Mouse (Mus musculus): ENCODE measurements around the gene Wdr77.
A peak's percentile ranks its signal among the peaks of the same experiment; 100 is the strongest.
"Not testable (repeated sequence)": the region's sequence is repeated elsewhere in the genome, so short reads cannot be mapped to it uniquely, and the experiment has no call there.

The Wdr77 gene

GRCm38 (mm10) chr3:105951348-105951747, 7.8 kb upstream of the Wdr77 start:
- DNase-seq (ENCODE audit: low spot score in 2 of 2) = no peak

- DNase-seq (ENCODE audit: low spot score in 2 of 2) = no peak
These were observed 1.9 kb upstream of the Wdr77 start for GRCm38 (mm10) chr3:105957235-105957634.

- DNase-seq (ENCODE audit: low spot score in 2 of 2) = no peak
These were observed 965 bp upstream of the Wdr77 start for GRCm38 (mm10) chr3:105958204-105958603.

- peak in 1 of 2 experiments; percentile 66 for DNase-seq (ENCODE audit: low spot score in 2 of 2)
These were observed 416 bp downstream of the Wdr77 start for GRCm38 (mm10) chr3:105959585-105959984.

- no peak for DNase-seq (ENCODE audit: low spot score in 2 of 2)
These were observed 830 bp downstream of the Wdr77 start, which contains the start of gene Atp5f1 for GRCm38 (mm10) chr3:105959999-105960398. Gene Atp5f1 (minus strand): TSS chr3:105960099.

GRCm38 (mm10) chr3:105960700-105961099, 1.5 kb downstream of the Wdr77 start:
- DNase-seq (ENCODE audit: low spot score in 2 of 2) = no peak

GRCm38 (mm10) chr3:105971831-105972446, 12.8 kb downstream of the Wdr77 start:
- no peak for DNase-seq (ENCODE audit: low spot score in 2 of 2)

- DNase-seq (ENCODE audit: low spot score in 2 of 2) = no peak
These were observed 14.2 kb downstream of the Wdr77 start, which contains the start of gene Ovgp1 for GRCm38 (mm10) chr3:105973411-105973810. Gene Ovgp1 (plus strand): TSS chr3:105973711.

GRCm38 (mm10) chr3:105974174-105974573, 15.0 kb downstream of the Wdr77 start:
- DNase-seq (ENCODE audit: low spot score in 2 of 2) = no peak

GRCm38 (mm10) chr3:105989611-105990010, 30.4 kb downstream of the Wdr77 start:
- not testable (repeated sequence) for DNase-seq (ENCODE audit: low spot score in 2 of 2)

GRCm38 (mm10) chr3:105991653-105992283, 32.6 kb downstream of the Wdr77 start:
- peak; percentile 34 to 65 for DNase-seq (ENCODE audit: low spot score in 2 of 2)

GRCm38 (mm10) chr3:105994730-105995129, 35.6 kb downstream of the Wdr77 start:
- no peak for DNase-seq (ENCODE audit: low spot score in 2 of 2)

GRCm38 (mm10) chr3:106000707-106001375, 41.7 kb downstream of the Wdr77 start:
- DNase-seq (ENCODE audit: low spot score in 2 of 2) = no peak

- DNase-seq (ENCODE audit: low spot score in 2 of 2) = peak; percentile 54 to 60
These were observed 42.5 kb downstream of the Wdr77 start for GRCm38 (mm10) chr3:106001416-106002370.

GRCm38 (mm10) chr3:106003360-106003759, 44.2 kb downstream of the Wdr77 start:
- not testable (repeated sequence) for DNase-seq (ENCODE audit: low spot score in 2 of 2)

- DNase-seq (ENCODE audit: low spot score in 2 of 2) = no peak
These were observed 55.4 kb downstream of the Wdr77 start, which contains the start of gene Pifo for GRCm38 (mm10) chr3:106014546-106014945. Gene Pifo (minus strand): TSS chr3:106014646.
